Mouse (Mus musculus): ENCODE measurements at regions not wholly inside any gene's neighbourhood (a gene's known extent, or its start where the extent isn't known, plus 50 kb on each side); places are given as distances from the start of the nearest gene placed in this dataset.

GRCm38 (mm10) chr3:33902431-33902830, 58.3 kb upstream of the Ccdc39 start:
- no peak for DNase-seq (ENCODE audit: low spot score in 2 of 2)

GRCm38 (mm10) chr3:33903326-33903725, 59.2 kb upstream of the Ccdc39 start:
- DNase-seq (ENCODE audit: low spot score in 2 of 2): no peak

- DNase-seq (ENCODE audit: low spot score in 2 of 2): no peak
Measured at GRCm38 (mm10) chr3:33903816-33904215, 59.7 kb upstream of the Ccdc39 start.

- no peak for DNase-seq (ENCODE audit: low spot score in 2 of 2)
Measured at GRCm38 (mm10) chr3:33904854-33905678, 61.0 kb upstream of the Ccdc39 start.

GRCm38 (mm10) chr3:33905679-33906007, 61.5 kb upstream of the Ccdc39 start:
- DNase-seq (ENCODE audit: low spot score in 2 of 2): no peak

GRCm38 (mm10) chr3:33907061-33907460, 63.0 kb upstream of the Ccdc39 start:
- no peak for DNase-seq (ENCODE audit: low spot score in 2 of 2)

- DNase-seq (ENCODE audit: low spot score in 2 of 2): no peak
Measured at GRCm38 (mm10) chr3:33911559-33911958, 67.4 kb upstream of the Ccdc39 start.

- DNase-seq (ENCODE audit: low spot score in 2 of 2): no peak
Measured at GRCm38 (mm10) chr3:33913470-33913869, 69.4 kb upstream of the Ccdc39 start.

- no peak for DNase-seq (ENCODE audit: low spot score in 2 of 2)
Measured at GRCm38 (mm10) chr3:33914386-33914785, 70.3 kb upstream of the Ccdc39 start.

GRCm38 (mm10) chr3:33915777-33916176, 71.7 kb upstream of the Ccdc39 start:
- DNase-seq (ENCODE audit: low spot score in 2 of 2): no peak

GRCm38 (mm10) chr3:33916318-33916717, 72.2 kb upstream of the Ccdc39 start:
- no peak for DNase-seq (ENCODE audit: low spot score in 2 of 2)

- DNase-seq (ENCODE audit: low spot score in 2 of 2): no peak
Measured at GRCm38 (mm10) chr3:33916818-33917217, 72.7 kb upstream of the Ccdc39 start.

- DNase-seq (ENCODE audit: low spot score in 2 of 2): peak; percentile 33 to 82
Measured at GRCm38 (mm10) chr3:33918785-33919184, 74.7 kb upstream of the Ccdc39 start.

GRCm38 (mm10) chr3:33925072-33925471, 81.0 kb upstream of the Ccdc39 start:
- no peak for DNase-seq (ENCODE audit: low spot score in 2 of 2)

GRCm38 (mm10) chr3:33955064-33955463, 64.7 kb upstream of the Fxr1 start:
- no peak for DNase-seq (ENCODE audit: low spot score in 2 of 2)

- DNase-seq (ENCODE audit: low spot score in 2 of 2): peak; percentile 25 to 66
Measured at GRCm38 (mm10) chr3:33955854-33956624, 63.7 kb upstream of the Fxr1 start.

- no peak for DNase-seq (ENCODE audit: low spot score in 2 of 2)
Measured at GRCm38 (mm10) chr3:33956625-33957023, 63.1 kb upstream of the Fxr1 start.

- DNase-seq (ENCODE audit: low spot score in 2 of 2): no peak
Measured at GRCm38 (mm10) chr3:33957676-33958075, 62.1 kb upstream of the Fxr1 start.

GRCm38 (mm10) chr3:33958216-33958615, 61.5 kb upstream of the Fxr1 start:
- DNase-seq (ENCODE audit: low spot score in 2 of 2): no peak

GRCm38 (mm10) chr3:33960211-33960610, 59.5 kb upstream of the Fxr1 start:
- no peak for DNase-seq (ENCODE audit: low spot score in 2 of 2)

- no peak for DNase-seq (ENCODE audit: low spot score in 2 of 2)
Measured at GRCm38 (mm10) chr3:33962938-33963337, 56.8 kb upstream of the Fxr1 start.

- no peak for DNase-seq (ENCODE audit: low spot score in 2 of 2)
Measured at GRCm38 (mm10) chr3:33967184-33967583, 52.6 kb upstream of the Fxr1 start.
